Mouse (Mus musculus): ENCODE data around the gene Myh14. TPM values are rescaled to one million over a fixed set of nuclear protein-coding genes. Genes with fewer than 3 reads are reported as not detected.

The Myh14 gene
- polyA plus RNA-seq, 1 experiment from 2014 or later: 2.5 TPM

DNA sequence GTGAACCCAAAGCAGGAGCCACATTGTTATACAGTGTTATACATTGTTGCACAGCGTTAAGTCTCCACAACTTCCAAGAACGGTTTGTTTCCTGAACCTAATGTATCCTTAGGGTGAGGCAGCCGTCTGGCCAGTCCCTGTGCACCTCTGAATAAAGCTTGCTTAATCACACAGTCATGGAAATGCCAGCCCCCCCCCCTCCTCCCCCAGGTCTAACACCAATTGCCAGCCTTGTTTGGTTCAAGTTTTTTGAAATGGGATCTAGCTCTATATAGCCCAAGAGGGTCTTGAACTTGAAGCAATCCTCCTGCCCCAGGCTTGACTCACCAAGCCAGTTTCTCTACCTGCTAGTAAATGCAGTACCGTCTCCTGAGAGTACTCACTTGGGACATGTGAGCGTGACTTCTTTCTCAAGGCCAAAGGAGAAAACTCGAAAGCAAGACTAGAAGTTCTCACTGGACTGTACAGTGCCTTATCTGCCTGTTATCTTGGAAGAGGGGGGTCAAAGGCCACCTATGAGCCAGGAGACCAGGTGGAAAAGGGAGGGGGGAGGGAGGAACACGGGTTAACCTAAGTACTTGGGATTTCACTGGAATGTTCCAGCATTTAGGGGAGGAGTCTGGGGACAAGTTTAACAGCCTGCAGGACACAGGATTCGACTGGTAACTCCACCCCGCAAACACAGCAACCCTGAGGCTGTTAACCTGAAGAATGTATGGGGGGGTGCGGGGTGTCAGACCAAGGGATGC lies 23.0 kb upstream of the Myh14 start:
- Histone ChIP-seq H3K27me3 (ENCODE audit: insufficient read depth, low read length) (no peaks in the 10 kb centered on the region), H3K36me3 (ENCODE audit: insufficient read depth, low read length) (no peaks in the 10 kb centered on the region), H3K4me2 (ENCODE audit: low read length) (no peak overlapping the region), H3K9me3 (replicated peaks; ENCODE audit: low read length) (no peaks in the 10 kb centered on the region), H3K9ac (ENCODE audit: low read depth, low read length) (no peak overlapping the region), H3K27ac (no peak overlapping the region), H3K4me3 (replicated peaks; ENCODE audit: low read depth, low read length) (no peak overlapping the region), H3K4me1 (replicated peaks; ENCODE audit: insufficient read depth, low read length) (no peaks in the 10 kb centered on the region)
- ATAC-seq (replicated peaks; ENCODE audit: low FRiP score, low read depth) (no peak), DNase-seq (ENCODE audit: low spot score) (no peak)
- WGBS: 65% methylated on average over 10 of the region's 10 CpGs
- TF ChIP-seq CTCF (IDR thresholded peaks at IDR 0.05; ENCODE audit: low read depth): no peak

DNA sequence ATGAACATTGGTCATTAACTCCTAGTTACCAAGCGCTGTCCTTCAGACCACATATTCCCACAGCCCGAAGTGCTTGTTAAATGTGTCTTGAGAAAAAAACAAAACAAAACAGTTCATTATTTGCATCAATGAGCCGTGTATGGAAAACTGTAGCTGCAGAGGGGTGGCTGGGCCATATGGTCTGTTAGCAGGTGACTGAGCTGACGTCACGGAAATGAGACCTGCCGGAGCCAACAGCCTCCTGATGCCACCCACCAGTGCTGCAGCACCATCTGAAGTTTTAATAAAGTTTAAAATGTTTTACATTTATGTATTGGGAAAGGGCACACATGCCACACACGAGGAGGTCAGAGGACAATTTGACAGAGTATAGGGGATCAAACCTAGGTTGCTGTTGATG lies 18.7 kb upstream of the Myh14 start:
- H3K27me3 ChIP-seq (ENCODE audit: insufficient read depth, low read length): no peaks in the 10 kb centered on the region
- ATAC-seq (replicated peaks; ENCODE audit: low FRiP score, low read depth) (no peak), DNase-seq (ENCODE audit: low spot score) (no peak)
- H3K4me3 ChIP-seq (replicated peaks; ENCODE audit: low read depth, low read length): no peak overlapping the region
- TF ChIP-seq CTCF (IDR thresholded peaks at IDR 0.05; ENCODE audit: low read depth): no peak
- H3K4me2 ChIP-seq (ENCODE audit: low read length): no peak overlapping the region
- no peak overlapping the region for H3K27ac ChIP-seq
- 76% methylated on average over 7 of the region's 7 CpGs for WGBS
- no peaks in the 10 kb centered on the region for H3K9me3 ChIP-seq (replicated peaks; ENCODE audit: low read length)
- no peaks in the 10 kb centered on the region for H3K4me1 ChIP-seq (replicated peaks; ENCODE audit: insufficient read depth, low read length)
- H3K36me3 ChIP-seq (ENCODE audit: insufficient read depth, low read length): no peaks in the 10 kb centered on the region
- H3K9ac ChIP-seq (ENCODE audit: low read depth, low read length): no peak overlapping the region

DNA sequence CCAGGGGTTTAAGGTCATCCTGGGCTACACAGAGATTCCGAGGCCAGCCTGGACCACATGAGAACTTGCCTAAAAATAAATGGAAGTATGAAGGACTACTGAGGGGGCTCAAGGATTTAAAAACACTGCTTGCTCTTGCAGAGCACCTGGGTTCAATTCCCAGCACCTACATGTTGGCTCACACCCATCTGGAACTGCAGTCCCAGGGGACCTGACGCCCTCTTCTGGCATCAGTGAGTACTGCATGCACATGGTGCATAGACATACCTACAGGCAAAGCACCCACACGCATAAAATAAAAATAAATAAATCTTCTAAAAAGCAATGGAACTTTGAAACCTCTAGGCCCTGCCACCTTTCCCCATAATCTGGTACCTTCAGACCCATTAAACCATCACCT lies 18.2 kb upstream of the Myh14 start:
- H3K9ac ChIP-seq (ENCODE audit: low read depth, low read length): no peak overlapping the region
- no peak overlapping the region for H3K4me2 ChIP-seq (ENCODE audit: low read length)
- WGBS: 66% methylated on average over 3 of the region's 3 CpGs
- no peaks in the 10 kb centered on the region for H3K9me3 ChIP-seq (replicated peaks; ENCODE audit: low read length)
- peak; percentile 19; the same call in 1 of the 2 replicates for TF ChIP-seq CTCF (IDR thresholded peaks at IDR 0.05; ENCODE audit: low read depth)
- H3K4me3 ChIP-seq (replicated peaks; ENCODE audit: low read depth, low read length): no peak overlapping the region
- H3K36me3 ChIP-seq (ENCODE audit: insufficient read depth, low read length): no peaks in the 10 kb centered on the region
- ATAC-seq (replicated peaks; ENCODE audit: low FRiP score, low read depth): no peak
- no peak for DNase-seq (ENCODE audit: low spot score)
- H3K27ac ChIP-seq: no peak overlapping the region
- H3K27me3 ChIP-seq (ENCODE audit: insufficient read depth, low read length): no peaks in the 10 kb centered on the region
- no peaks in the 10 kb centered on the region for H3K4me1 ChIP-seq (replicated peaks; ENCODE audit: insufficient read depth, low read length)

DNA sequence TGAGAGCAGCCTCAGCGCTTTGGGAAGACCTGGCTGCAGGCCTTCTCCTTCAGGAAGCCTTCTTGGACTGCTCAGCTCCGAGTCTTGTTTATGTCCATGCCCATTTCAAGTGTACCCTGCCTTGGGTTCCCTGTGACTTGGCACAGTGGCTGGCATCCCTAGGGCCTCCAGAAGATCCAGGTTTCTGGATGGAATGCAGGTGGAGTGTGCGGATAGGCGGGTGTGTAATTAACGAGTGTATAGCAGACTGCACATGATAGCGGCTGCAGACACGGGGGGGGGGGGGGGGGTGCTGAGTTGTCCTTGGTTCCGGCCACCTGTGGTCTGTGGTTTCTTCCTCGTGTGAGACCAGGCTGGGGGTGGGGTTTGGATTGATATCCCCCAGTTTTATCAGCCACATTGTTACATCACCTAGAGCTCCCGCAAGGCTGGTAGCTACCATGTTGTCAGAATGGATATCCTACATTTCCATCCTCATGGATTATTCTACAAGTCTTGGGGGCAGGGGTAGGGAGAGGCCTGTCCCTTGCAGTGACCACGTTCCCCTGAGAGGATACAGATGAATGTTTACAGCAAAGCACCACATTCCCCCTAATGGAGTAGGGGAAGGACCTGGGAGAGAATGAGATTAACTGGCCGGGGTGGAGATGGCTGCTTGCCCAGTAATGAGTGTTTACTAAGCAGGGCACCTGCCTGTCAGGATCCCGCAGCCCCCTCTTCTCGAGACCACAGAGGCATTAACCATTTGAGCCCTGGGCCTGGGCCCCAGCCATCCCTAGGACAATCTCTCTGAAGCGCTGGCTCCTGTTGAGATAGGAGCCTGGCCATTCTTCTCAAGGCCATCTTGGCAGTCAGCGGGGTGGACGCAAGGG lies 15.1 kb upstream of the Myh14 start:
- Histone ChIP-seq H3K9ac (ENCODE audit: low read depth, low read length) (no peak overlapping the region), H3K36me3 (ENCODE audit: insufficient read depth, low read length) (no peaks in the 10 kb centered on the region), H3K27ac (no peak overlapping the region), H3K4me2 (ENCODE audit: low read length) (no peak overlapping the region), H3K27me3 (ENCODE audit: insufficient read depth, low read length) (no peaks in the 10 kb centered on the region), H3K4me1 (replicated peaks; ENCODE audit: insufficient read depth, low read length) (no peaks in the 10 kb centered on the region), H3K4me3 (replicated peaks; ENCODE audit: low read depth, low read length) (no peak overlapping the region), H3K9me3 (replicated peaks; ENCODE audit: low read length) (no peaks in the 10 kb centered on the region)
- ATAC-seq (replicated peaks; ENCODE audit: low FRiP score, low read depth) (no peak), DNase-seq (ENCODE audit: low spot score) (no peak)
- 60% methylated on average over 17 of the region's 17 CpGs for WGBS
- TF ChIP-seq CTCF (IDR thresholded peaks at IDR 0.05; ENCODE audit: low read depth): no peak

DNA sequence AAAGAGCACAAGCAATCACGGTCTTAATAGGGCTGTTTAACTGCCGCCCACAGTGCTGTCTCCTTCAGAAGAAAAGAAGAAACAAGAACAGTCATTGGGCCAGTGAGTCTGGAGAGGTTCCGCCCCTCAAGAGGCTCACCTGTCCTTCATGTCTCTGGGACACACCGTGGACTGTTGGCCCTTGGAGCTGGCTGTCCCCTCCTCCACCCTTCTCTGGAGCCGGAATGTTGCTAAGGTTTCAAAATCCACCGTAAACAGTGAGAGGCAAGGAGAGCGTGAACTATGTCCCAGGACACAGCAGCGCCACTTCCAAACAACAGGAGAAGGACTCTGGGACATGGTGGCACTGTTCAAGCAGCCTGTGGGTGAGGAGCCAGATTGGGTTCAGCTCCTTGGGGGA lies 13.0 kb upstream of the Myh14 start:
- Histone ChIP-seq H3K9ac (ENCODE audit: low read depth, low read length) (no peak overlapping the region), H3K27ac (no peak overlapping the region), H3K4me3 (replicated peaks; ENCODE audit: low read depth, low read length) (no peak overlapping the region), H3K9me3 (replicated peaks; ENCODE audit: low read length) (no peaks in the 10 kb centered on the region), H3K27me3 (ENCODE audit: insufficient read depth, low read length) (no peaks in the 10 kb centered on the region), H3K4me1 (replicated peaks; ENCODE audit: insufficient read depth, low read length) (no peaks in the 10 kb centered on the region), H3K4me2 (ENCODE audit: low read length) (no peak overlapping the region), H3K36me3 (ENCODE audit: insufficient read depth, low read length) (no peaks in the 10 kb centered on the region)
- ATAC-seq (replicated peaks; ENCODE audit: low FRiP score, low read depth) (peak; percentile 85), DNase-seq (ENCODE audit: low spot score) (peak; percentile 3)
- TF ChIP-seq CTCF (IDR thresholded peaks at IDR 0.05; ENCODE audit: low read depth): no peak
- WGBS: 65% methylated on average over 8 of the region's 8 CpGs

DNA sequence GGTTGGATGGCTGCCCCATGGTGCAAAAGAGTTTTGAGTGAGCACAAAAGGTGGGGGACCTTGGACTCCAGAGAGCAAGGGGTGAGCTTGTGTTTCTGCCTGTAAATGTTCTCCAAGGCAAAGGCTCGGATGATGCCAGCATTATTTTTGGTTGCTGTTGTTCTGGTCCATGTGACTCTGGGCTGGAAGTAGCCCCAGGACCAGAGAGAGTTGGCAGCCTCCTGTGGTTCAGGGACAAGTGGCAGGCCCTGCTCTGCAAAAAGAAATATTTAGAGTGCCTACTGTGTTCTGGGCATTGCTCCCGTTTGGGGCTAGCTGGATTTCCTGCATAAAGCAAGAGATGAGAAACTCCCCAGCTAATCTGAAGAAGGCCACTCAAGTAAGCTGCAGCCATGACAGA lies 6.0 kb upstream of the Myh14 start:
- no peaks in the 10 kb centered on the region for H3K36me3 ChIP-seq (ENCODE audit: insufficient read depth, low read length)
- no peak overlapping the region for H3K4me3 ChIP-seq (replicated peaks; ENCODE audit: low read depth, low read length)
- no peak for TF ChIP-seq CTCF (IDR thresholded peaks at IDR 0.05; ENCODE audit: low read depth)
- no peaks in the 10 kb centered on the region for H3K4me1 ChIP-seq (replicated peaks; ENCODE audit: insufficient read depth, low read length)
- ATAC-seq (replicated peaks; ENCODE audit: low FRiP score, low read depth) (no peak), DNase-seq (ENCODE audit: low spot score) (no peak)
- H3K4me2 ChIP-seq (ENCODE audit: low read length): no peak overlapping the region
- H3K27me3 ChIP-seq (ENCODE audit: insufficient read depth, low read length): no peaks in the 10 kb centered on the region
- 42% methylated on average over 2 of the region's 2 CpGs for WGBS
- H3K27ac ChIP-seq: no peak overlapping the region
- H3K9ac ChIP-seq (ENCODE audit: low read depth, low read length): no peak overlapping the region
- no peaks in the 10 kb centered on the region for H3K9me3 ChIP-seq (replicated peaks; ENCODE audit: low read length)
